Mouse (Mus musculus) heart, embryonic 11.5 days (tissue): ENCODE measurements around the gene Cdadc1. TPM values are rescaled to one million over a fixed set of nuclear protein-coding genes. Genes with fewer than 3 reads are reported as not detected.
A peak's percentile ranks its signal among the peaks of the same experiment; 100 is the strongest.

Source experiments
- ATAC-seq: fragments of 200-750 bp; cut with Nextera tagmentation; replicated peaks from 2 replicates; pipeline ENCODE4 v1.8.0; 2017; ENCODE audit warnings: moderate library complexity; ENCODE audit not compliant: insufficient number of reproducible peaks, low FRiP score, low TSS enrichment
- H3K27ac ChIP-seq: fragments of 300-500 bp; sonication (generic); 2 replicates; pipeline ENCODE4 v1.5.1; 2014; ENCODE audit warnings: mild to moderate bottlenecking, low read depth, low read length
- H3K27me3 ChIP-seq: fragments of 300-500 bp; sonication (generic); 2 replicates; pipeline ENCODE4 v1.6.1; 2014; ENCODE audit warnings: mild to moderate bottlenecking, low read length, mixed read lengths; ENCODE audit not compliant: control insufficient read depth, insufficient read depth
- H3K36me3 ChIP-seq: fragments of 300-500 bp; sonication (generic); 2 replicates; pipeline ENCODE4 v1.6.1; 2014; ENCODE audit warnings: mild to moderate bottlenecking, low read length, moderate library complexity, mixed read lengths; ENCODE audit not compliant: control insufficient read depth, insufficient read depth
- H3K4me1 ChIP-seq: fragments of 300-500 bp; sonication (generic); 2 replicates; pipeline ENCODE4 v1.6.1; 2014; ENCODE audit warnings: low read length; ENCODE audit not compliant: control insufficient read depth, insufficient read depth
- H3K4me2 ChIP-seq: fragments of 300-500 bp; sonication (generic); 2 replicates; pipeline ENCODE4 v1.6.1; 2014; ENCODE audit warnings: mild to moderate bottlenecking, moderate library complexity
- H3K4me3 ChIP-seq: fragments of 300-500 bp; sonication (generic); 2 replicates; pipeline ENCODE4 v1.5.1; 2014; ENCODE audit warnings: low read depth, low read length
- H3K9ac ChIP-seq: fragments of 300-500 bp; sonication (generic); 2 replicates; pipeline ENCODE4 v1.6.1; 2014; ENCODE audit warnings: mild to moderate bottlenecking, low read depth, low read length, moderate library complexity
- H3K9me3 ChIP-seq: fragments of 300-500 bp; sonication (generic); replicated peaks from 2 replicates; pipeline ENCODE4 v1.6.1; 2016; ENCODE audit warnings: low read length; ENCODE audit not compliant: control insufficient read depth
- WGBS: fragments of 180-500 bp; shearing (Covaris S2); extraction: QIAGEN DNeasy Blood & Tissue Kit; methylation state at CpG from one replicate; pipeline ENCODE4 v1.1.7; 2014; ENCODE audit not compliant: insufficient replicate concordance; 5-methylcytosine and 5-hydroxymethylcytosine counted together
- polyA plus RNA-seq: library from polyadenylated mRNA; unstranded; fragments of >200 nt; fragmentation: Nextera tagmentation; extraction: Ambion mirVana; gene quantifications from 2 replicates; pipeline ENCODE4 v1.2.1, GENCODE M21; 2014

Gene Cdadc1
- polyA plus RNA-seq, 1 experiment from 2014 or later = 26.3 TPM

DNA sequence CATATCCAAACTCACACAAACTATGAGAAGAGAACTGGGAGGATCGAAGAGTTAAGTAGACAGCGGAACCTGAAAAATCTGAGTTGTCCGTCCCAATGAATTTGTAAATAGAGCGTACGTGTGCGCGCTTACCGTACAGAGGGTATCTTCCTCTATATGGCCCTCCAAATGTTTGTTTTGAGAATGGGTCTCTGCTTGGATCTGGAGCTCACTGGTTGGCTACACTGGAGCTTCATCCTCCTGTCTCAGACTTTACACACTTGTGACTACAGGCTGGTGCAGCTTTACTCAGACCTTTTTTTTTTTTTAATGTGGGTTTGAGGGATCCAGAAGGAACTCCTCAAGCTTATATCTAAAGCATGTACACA is 485 bp upstream of the Cdadc1 start:
- Histone ChIP-seq H3K27me3 (no peaks in the 10 kb centered on the region), H3K4me2 (peak overlapping the region; percentile 57), H3K9ac (peak overlapping the region; percentile 86), H3K4me1 (peaks cover 7% of the 10 kb centered on the region), H3K27ac (peak overlapping the region; percentile 13; the same call in 1 of the 2 replicates), H3K4me3 (peak overlapping the region; percentile 90), H3K36me3 (peaks cover 2% of the 10 kb centered on the region; the same call in 1 of the 2 replicates), H3K9me3 (no peaks in the 10 kb centered on the region)
- no peak for ATAC-seq
- WGBS = 6% methylated on average over 8 of the region's 8 CpGs

DNA sequence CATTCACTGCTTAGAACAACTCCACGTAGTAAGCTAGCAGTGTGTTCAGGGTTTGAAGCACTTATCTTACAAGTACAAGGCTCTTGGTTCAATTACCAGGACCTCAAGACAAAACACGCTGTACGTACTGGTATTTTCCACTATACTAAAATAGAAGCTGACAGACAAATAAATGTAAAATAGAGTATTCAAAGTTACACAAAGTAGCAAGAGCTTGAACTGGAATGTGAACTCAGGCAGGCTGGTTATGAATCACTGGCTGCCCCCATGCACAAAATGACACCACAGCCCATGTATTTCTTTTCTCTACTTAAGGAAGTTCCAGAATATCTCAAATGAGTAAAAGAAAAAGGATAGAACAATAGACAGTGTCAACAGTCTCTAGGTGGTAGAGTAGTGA is 2.8 kb downstream of the Cdadc1 start:
- Histone ChIP-seq H3K27me3 (no peaks in the 10 kb centered on the region), H3K4me1 (peaks cover 7% of the 10 kb centered on the region), H3K36me3 (peaks cover 2% of the 10 kb centered on the region; the same call in 1 of the 2 replicates), H3K4me2 (no peak overlapping the region), H3K27ac (no peak overlapping the region), H3K9ac (no peak overlapping the region), H3K9me3 (no peaks in the 10 kb centered on the region), H3K4me3 (no peak overlapping the region)
- 88% methylated on average over 3 of the region's 3 CpGs for WGBS
- ATAC-seq = no peak

DNA sequence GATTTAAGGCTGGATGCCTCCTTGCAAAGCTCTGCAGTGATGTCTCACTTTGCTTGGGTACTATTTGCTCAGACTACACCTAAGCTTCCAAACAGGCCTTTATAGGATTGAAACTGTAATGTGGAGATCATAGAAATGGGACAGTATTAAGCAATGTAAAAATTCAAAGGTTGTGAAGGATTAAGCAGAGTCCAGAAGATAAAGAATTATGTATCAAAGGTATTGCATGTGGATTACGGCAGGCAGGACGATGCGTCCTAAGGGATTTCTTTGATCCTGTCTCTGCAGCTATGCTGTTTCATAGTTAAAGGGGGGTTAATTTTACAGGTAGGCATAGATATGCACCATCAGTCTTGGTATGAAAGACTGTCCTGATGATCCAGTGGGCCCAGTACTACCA is 5.2 kb downstream of the Cdadc1 start:
- Histone ChIP-seq H3K9me3 (no peaks in the 10 kb centered on the region), H3K4me1 (peaks cover 7% of the 10 kb centered on the region), H3K9ac (no peak overlapping the region), H3K27me3 (no peaks in the 10 kb centered on the region), H3K4me3 (no peak overlapping the region), H3K27ac (no peak overlapping the region), H3K36me3 (peaks cover 4% of the 10 kb centered on the region; the same call in 1 of the 2 replicates), H3K4me2 (no peak overlapping the region)
- 90% methylated on average over 3 of the region's 3 CpGs for WGBS
- no peak for ATAC-seq

GRCm38 (mm10) chr14:59591901-59592300 is 5.9 kb downstream of the Cdadc1 start:
- Histone ChIP-seq H3K27ac (no peak overlapping the region), H3K4me2 (no peak overlapping the region), H3K27me3 (no peaks in the 10 kb centered on the region), H3K36me3 (peaks cover 4% of the 10 kb centered on the region; the same call in 1 of the 2 replicates), H3K4me3 (no peak overlapping the region), H3K9ac (no peak overlapping the region), H3K4me1 (peaks cover 4% of the 10 kb centered on the region), H3K9me3 (no peaks in the 10 kb centered on the region)
- 84% methylated on average over 8 of the region's 8 CpGs for WGBS
- ATAC-seq = no peak

- H3K4me1 ChIP-seq = no peaks in the 10 kb centered on the region
- no peak overlapping the region for H3K4me2 ChIP-seq
- peaks cover 4% of the 10 kb centered on the region; the same call in 1 of the 2 replicates for H3K36me3 ChIP-seq
- H3K9ac ChIP-seq = no peak overlapping the region
- H3K4me3 ChIP-seq = no peak overlapping the region
- no peaks in the 10 kb centered on the region for H3K27me3 ChIP-seq
- H3K9me3 ChIP-seq = no peaks in the 10 kb centered on the region
- 73% methylated on average over 1 of the region's 1 CpGs for WGBS
- no peak for ATAC-seq
- no peak overlapping the region for H3K27ac ChIP-seq
These were observed 7.1 kb downstream of the Cdadc1 start for GRCm38 (mm10) chr14:59590614-59591013.

DNA sequence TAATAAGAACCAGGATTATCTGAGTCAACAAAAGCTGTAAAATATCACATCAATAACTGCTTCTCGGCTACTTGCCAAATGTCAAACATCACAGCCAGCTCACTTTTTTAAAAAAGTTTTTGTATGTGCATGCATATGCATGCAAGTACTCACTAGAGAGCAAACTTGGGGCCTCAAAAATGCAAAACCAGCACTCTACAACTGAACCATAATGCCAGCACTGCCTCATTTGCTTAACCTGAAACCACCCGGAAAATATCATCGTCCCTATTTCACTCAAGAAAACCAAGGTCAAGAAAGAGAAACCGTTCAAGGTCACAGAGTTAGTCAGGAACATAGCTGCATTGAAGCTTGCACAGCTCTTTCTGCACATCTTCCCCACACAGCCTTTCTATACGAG is 21.4 kb downstream of the Cdadc1 start:
- Histone ChIP-seq H3K9me3 (no peaks in the 10 kb centered on the region), H3K36me3 (peaks cover 7% of the 10 kb centered on the region; the same call in 1 of the 2 replicates), H3K4me2 (no peak overlapping the region), H3K4me1 (peaks cover 6% of the 10 kb centered on the region), H3K27ac (no peak overlapping the region), H3K27me3 (no peaks in the 10 kb centered on the region), H3K9ac (no peak overlapping the region), H3K4me3 (no peak overlapping the region)
- 86% methylated on average over 5 of the region's 5 CpGs for WGBS
- ATAC-seq = no peak

GRCm38 (mm10) chr14:59566756-59567155 is 31.0 kb downstream of the Cdadc1 start:
- Histone ChIP-seq H3K4me3 (no peak overlapping the region), H3K4me2 (no peak overlapping the region), H3K9me3 (no peaks in the 10 kb centered on the region), H3K36me3 (peaks cover 6% of the 10 kb centered on the region), H3K27me3 (no peaks in the 10 kb centered on the region), H3K4me1 (no peaks in the 10 kb centered on the region), H3K9ac (no peak overlapping the region), H3K27ac (no peak overlapping the region)
- 77% methylated on average over 6 of the region's 6 CpGs for WGBS
- no peak for ATAC-seq

DNA sequence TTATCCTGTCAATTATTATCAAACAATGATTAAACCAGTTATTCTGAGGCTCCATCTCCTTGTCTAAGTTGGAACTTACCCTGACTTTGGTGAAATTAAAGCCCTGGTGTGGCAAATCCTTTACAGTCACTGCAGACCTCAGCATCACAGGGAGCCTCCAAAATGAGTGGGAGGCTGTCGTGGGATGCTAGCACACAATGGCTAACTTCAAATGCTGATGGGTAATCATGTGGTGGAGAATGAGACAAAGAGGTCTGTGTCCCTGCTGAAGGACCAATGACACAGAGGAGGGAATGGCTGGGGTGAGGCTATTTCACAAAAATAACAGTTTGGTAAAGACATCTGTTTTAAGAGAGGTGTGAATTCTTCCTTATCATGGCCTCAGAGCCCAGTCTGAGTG is 39.9 kb downstream of the Cdadc1 start:
- Histone ChIP-seq H3K9me3 (no peaks in the 10 kb centered on the region), H3K4me3 (no peak overlapping the region), H3K9ac (no peak overlapping the region), H3K27ac (no peak overlapping the region), H3K36me3 (no peaks in the 10 kb centered on the region), H3K4me1 (no peaks in the 10 kb centered on the region), H3K27me3 (no peaks in the 10 kb centered on the region), H3K4me2 (no peak overlapping the region)
- ATAC-seq = no peak
- 61% methylated on average over 1 of the region's 1 CpGs for WGBS

GRCm38 (mm10) chr14:59557071-59557470 is 40.7 kb downstream of the Cdadc1 start:
- Histone ChIP-seq H3K4me2 (no peak overlapping the region), H3K27me3 (no peaks in the 10 kb centered on the region), H3K9me3 (no peaks in the 10 kb centered on the region), H3K4me3 (no peak overlapping the region), H3K9ac (no peak overlapping the region), H3K36me3 (no peaks in the 10 kb centered on the region), H3K27ac (no peak overlapping the region), H3K4me1 (no peaks in the 10 kb centered on the region)
- no peak for ATAC-seq
- 76% methylated on average over 4 of the region's 4 CpGs for WGBS
